Mouse (Mus musculus): ENCODE results near the gene Gps2. TPM values are rescaled to one million over a fixed set of nuclear protein-coding genes. Genes with fewer than 3 reads are reported as not detected.

Gene Gps2
- polyA plus RNA-seq, 1 experiment from 2014 or later: 90.8 TPM

- H3K4me1 ChIP-seq (ENCODE audit: control insufficient read depth, insufficient read depth, low read length): peaks cover 18% of the 10 kb centered on the region
- WGBS: 20% methylated on average over 4 of the region's 4 CpGs
- peaks cover 15% of the 10 kb centered on the region for H3K36me3 ChIP-seq (ENCODE audit: control insufficient read depth, insufficient read depth, low read length)
- no peak overlapping the region; the same call in 1 of the 2 replicates for H3K27ac ChIP-seq (replicated peaks; ENCODE audit: low read depth, low read length)
- peak overlapping the region; percentile 74 for H3K4me3 ChIP-seq (ENCODE audit: low read depth, low read length)
- DNase-seq (ENCODE audit: low spot score) (no peak), ATAC-seq (ENCODE audit: insufficient number of reproducible peaks, low FRiP score, low TSS enrichment, low read depth) (no peak)
- H3K27me3 ChIP-seq (ENCODE audit: control insufficient read depth, insufficient read depth, low read length): no peaks in the 10 kb centered on the region
- H3K4me2 ChIP-seq (ENCODE audit: low read depth, severe bottlenecking): peak overlapping the region; percentile 90
- no peaks in the 10 kb centered on the region for H3K9me3 ChIP-seq (ENCODE audit: control insufficient read depth, low read length)
- H3K9ac ChIP-seq (ENCODE audit: low read length): peak overlapping the region; percentile 99
These were observed 13.8 kb upstream of the Gps2 start for GRCm38 (mm10) chr11:69899870-69900269.

- Histone ChIP-seq H3K4me3 (ENCODE audit: low read depth, low read length) (peak within 1 kb of the TSS; percentile 74), H3K4me1 (ENCODE audit: control insufficient read depth, insufficient read depth, low read length) (peaks cover 18% of the 10 kb centered on the region), H3K9me3 (ENCODE audit: control insufficient read depth, low read length) (no peaks in the 10 kb centered on the region), H3K9ac (ENCODE audit: low read length) (peak within 1 kb of the TSS; percentile 99), H3K4me2 (ENCODE audit: low read depth, severe bottlenecking) (peak within 1 kb of the TSS; percentile 90), H3K27me3 (ENCODE audit: control insufficient read depth, insufficient read depth, low read length) (no peaks in the 10 kb centered on the region), H3K27ac (replicated peaks; ENCODE audit: low read depth, low read length) (peak within 1 kb of the TSS; percentile 97), H3K36me3 (ENCODE audit: control insufficient read depth, insufficient read depth, low read length) (peaks cover 20% of the 10 kb centered on the region)
- peak; percentile 91 for DNase-seq (ENCODE audit: low spot score)
- peak; percentile 94 for ATAC-seq (ENCODE audit: insufficient number of reproducible peaks, low FRiP score, low TSS enrichment, low read depth)
- under 1% methylated on average over 38 of the region's 38 CpGs for WGBS
These were observed 12.9 kb upstream of the Gps2 start, which contains the start of the genes 2810408A11Rik and Neurl4 for GRCm38 (mm10) chr11:69900471-69901405. TSS of gene 2810408A11Rik (minus strand) at chr11:69900987. TSS of gene Neurl4 (plus strand) at chr11:69901072.

- peak overlapping the region; percentile 99 for H3K9ac ChIP-seq (ENCODE audit: low read length)
- H3K4me3 ChIP-seq (ENCODE audit: low read depth, low read length): peak overlapping the region; percentile 74
- peaks cover 18% of the 10 kb centered on the region for H3K4me1 ChIP-seq (ENCODE audit: control insufficient read depth, insufficient read depth, low read length)
- peak overlapping the region; percentile 90 for H3K4me2 ChIP-seq (ENCODE audit: low read depth, severe bottlenecking)
- under 1% methylated on average over 42 of the region's 42 CpGs for WGBS
- ATAC-seq (ENCODE audit: insufficient number of reproducible peaks, low FRiP score, low TSS enrichment, low read depth): peak; percentile 64
- peak; percentile 95 for DNase-seq (ENCODE audit: low spot score)
- no peaks in the 10 kb centered on the region for H3K27me3 ChIP-seq (ENCODE audit: control insufficient read depth, insufficient read depth, low read length)
- H3K9me3 ChIP-seq (ENCODE audit: control insufficient read depth, low read length): no peaks in the 10 kb centered on the region
- H3K27ac ChIP-seq (replicated peaks; ENCODE audit: low read depth, low read length): peak overlapping the region; percentile 97
- H3K36me3 ChIP-seq (ENCODE audit: control insufficient read depth, insufficient read depth, low read length): peaks cover 26% of the 10 kb centered on the region
These were observed 12.3 kb upstream of the Gps2 start for GRCm38 (mm10) chr11:69901406-69901846.

- Histone ChIP-seq H3K4me3 (ENCODE audit: low read depth, low read length) (peak overlapping the region; percentile 74), H3K4me1 (ENCODE audit: control insufficient read depth, insufficient read depth, low read length) (peaks cover 18% of the 10 kb centered on the region), H3K9ac (ENCODE audit: low read length) (peak overlapping the region; percentile 99), H3K36me3 (ENCODE audit: control insufficient read depth, insufficient read depth, low read length) (peaks cover 31% of the 10 kb centered on the region), H3K4me2 (ENCODE audit: low read depth, severe bottlenecking) (peak overlapping the region; percentile 90), H3K27ac (replicated peaks; ENCODE audit: low read depth, low read length) (peak overlapping the region; percentile 97), H3K27me3 (ENCODE audit: control insufficient read depth, insufficient read depth, low read length) (no peaks in the 10 kb centered on the region), H3K9me3 (ENCODE audit: control insufficient read depth, low read length) (no peaks in the 10 kb centered on the region)
- under 1% methylated on average over 39 of the region's 39 CpGs for WGBS
- DNase-seq (ENCODE audit: low spot score): no peak
- no peak; the same call in 1 of the 2 replicates for ATAC-seq (ENCODE audit: insufficient number of reproducible peaks, low FRiP score, low TSS enrichment, low read depth)
These were observed 11.7 kb upstream of the Gps2 start for GRCm38 (mm10) chr11:69901993-69902392.

- Histone ChIP-seq H3K4me2 (ENCODE audit: low read depth, severe bottlenecking) (peak overlapping the region; percentile 90), H3K4me1 (ENCODE audit: control insufficient read depth, insufficient read depth, low read length) (peaks cover 18% of the 10 kb centered on the region), H3K27me3 (ENCODE audit: control insufficient read depth, insufficient read depth, low read length) (no peaks in the 10 kb centered on the region), H3K4me3 (ENCODE audit: low read depth, low read length) (peak overlapping the region; percentile 74; the same call in 1 of the 2 replicates), H3K9me3 (ENCODE audit: control insufficient read depth, low read length) (no peaks in the 10 kb centered on the region), H3K9ac (ENCODE audit: low read length) (no peak overlapping the region), H3K27ac (replicated peaks; ENCODE audit: low read depth, low read length) (no peak overlapping the region), H3K36me3 (ENCODE audit: control insufficient read depth, insufficient read depth, low read length) (peaks cover 34% of the 10 kb centered on the region)
- ATAC-seq (ENCODE audit: insufficient number of reproducible peaks, low FRiP score, low TSS enrichment, low read depth) (no peak), DNase-seq (ENCODE audit: low spot score) (no peak)
- WGBS: 88% methylated on average over 13 of the region's 13 CpGs
These were observed 10.7 kb upstream of the Gps2 start for GRCm38 (mm10) chr11:69902972-69903371.

GRCm38 (mm10) chr11:69904311-69904710 is 9.4 kb upstream of the Gps2 start:
- Histone ChIP-seq H3K9ac (ENCODE audit: low read length) (no peak overlapping the region), H3K4me2 (ENCODE audit: low read depth, severe bottlenecking) (no peak overlapping the region), H3K9me3 (ENCODE audit: control insufficient read depth, low read length) (no peaks in the 10 kb centered on the region), H3K4me3 (ENCODE audit: low read depth, low read length) (no peak overlapping the region), H3K4me1 (ENCODE audit: control insufficient read depth, insufficient read depth, low read length) (peaks cover 16% of the 10 kb centered on the region), H3K36me3 (ENCODE audit: control insufficient read depth, insufficient read depth, low read length) (peaks cover 43% of the 10 kb centered on the region), H3K27ac (replicated peaks; ENCODE audit: low read depth, low read length) (no peak overlapping the region), H3K27me3 (ENCODE audit: control insufficient read depth, insufficient read depth, low read length) (no peaks in the 10 kb centered on the region)
- no peak for DNase-seq (ENCODE audit: low spot score)
- 94% methylated on average over 9 of the region's 9 CpGs for WGBS
- ATAC-seq (ENCODE audit: insufficient number of reproducible peaks, low FRiP score, low TSS enrichment, low read depth): no peak

GRCm38 (mm10) chr11:69908645-69909044 is 5.0 kb upstream of the Gps2 start:
- H3K9ac ChIP-seq (ENCODE audit: low read length): no peak overlapping the region
- H3K9me3 ChIP-seq (ENCODE audit: control insufficient read depth, low read length): no peaks in the 10 kb centered on the region
- DNase-seq (ENCODE audit: low spot score): no peak

GRCm38 (mm10) chr11:69909174-69909573 is 4.5 kb upstream of the Gps2 start:
- no peak for DNase-seq (ENCODE audit: low spot score)
- no peak overlapping the region for H3K27ac ChIP-seq (replicated peaks; ENCODE audit: low read depth, low read length)
- no peaks in the 10 kb centered on the region for H3K9me3 ChIP-seq (ENCODE audit: control insufficient read depth, low read length)
- ATAC-seq (ENCODE audit: insufficient number of reproducible peaks, low FRiP score, low TSS enrichment, low read depth): no peak
- no peak overlapping the region for H3K4me2 ChIP-seq (ENCODE audit: low read depth, severe bottlenecking)
- H3K4me3 ChIP-seq (ENCODE audit: low read depth, low read length): no peak overlapping the region
- peaks cover 6% of the 10 kb centered on the region; the same call in 1 of the 2 replicates for H3K4me1 ChIP-seq (ENCODE audit: control insufficient read depth, insufficient read depth, low read length)
- H3K27me3 ChIP-seq (ENCODE audit: control insufficient read depth, insufficient read depth, low read length): no peaks in the 10 kb centered on the region
- WGBS: 91% methylated on average over 5 of the region's 5 CpGs
- H3K9ac ChIP-seq (ENCODE audit: low read length): no peak overlapping the region
- H3K36me3 ChIP-seq (ENCODE audit: control insufficient read depth, insufficient read depth, low read length): peaks cover 61% of the 10 kb centered on the region

More at GRCm38 (mm10) chr11:69908645-69909044, 5.0 kb upstream of the Gps2 start:
- 95% methylated on average over 11 of the region's 11 CpGs for WGBS
- no peaks in the 10 kb centered on the region for H3K27me3 ChIP-seq (ENCODE audit: control insufficient read depth, insufficient read depth, low read length)
- peaks cover 6% of the 10 kb centered on the region; the same call in 1 of the 2 replicates for H3K4me1 ChIP-seq (ENCODE audit: control insufficient read depth, insufficient read depth, low read length)
- no peak for ATAC-seq (ENCODE audit: insufficient number of reproducible peaks, low FRiP score, low TSS enrichment, low read depth)
- peaks cover 67% of the 10 kb centered on the region for H3K36me3 ChIP-seq (ENCODE audit: control insufficient read depth, insufficient read depth, low read length)
- H3K4me3 ChIP-seq (ENCODE audit: low read depth, low read length): no peak overlapping the region
- H3K27ac ChIP-seq (replicated peaks; ENCODE audit: low read depth, low read length): no peak overlapping the region
- no peak overlapping the region for H3K4me2 ChIP-seq (ENCODE audit: low read depth, severe bottlenecking)

Data from limb, embryonic 11.5 days (tissue).